Mouse (Mus musculus): ENCODE results near the gene Pkd1l2. TPM values are rescaled to one million over a fixed set of nuclear protein-coding genes. Genes with fewer than 3 reads are reported as not detected.

The Pkd1l2 gene
- polyA plus RNA-seq (2015; fragmentation: Nextera tagmentation; extraction: Ambion mirVana): not detected in 2 replicates

- H3K27me3 ChIP-seq (replicated peaks; ENCODE audit: control insufficient read depth, insufficient read depth, low read length): no peaks in the 10 kb centered on the region
- WGBS: 88% methylated on average over 8 of the region's 8 CpGs
- H3K4me3 ChIP-seq (replicated peaks; ENCODE audit: low read length): no peak within 1 kb of the TSS
- H3K9ac ChIP-seq (replicated peaks; ENCODE audit: low read depth, low read length): no peak within 1 kb of the TSS
- no peak within 1 kb of the TSS for H3K4me2 ChIP-seq (ENCODE audit: low read length)
- no peaks in the 10 kb centered on the region for H3K9me3 ChIP-seq (ENCODE audit: control insufficient read depth, low read length)
- no peaks in the 10 kb centered on the region for H3K36me3 ChIP-seq (ENCODE audit: control insufficient read depth, insufficient read depth)
- H3K4me1 ChIP-seq (replicated peaks; ENCODE audit: control insufficient read depth, insufficient read depth, low read length): no peaks in the 10 kb centered on the region
- no peak within 1 kb of the TSS for H3K27ac ChIP-seq (ENCODE audit: low read length)
- no peak for ATAC-seq
Observed at GRCm38 (mm10) chr8:117082399-117082872, at the start of gene Pkd1l2. TSS of gene Pkd1l2 (minus strand) at chr8:117082449.

- Histone ChIP-seq H3K4me3 (replicated peaks; ENCODE audit: low read length) (no peak overlapping the region), H3K4me1 (replicated peaks; ENCODE audit: control insufficient read depth, insufficient read depth, low read length) (no peaks in the 10 kb centered on the region), H3K9ac (replicated peaks; ENCODE audit: low read depth, low read length) (no peak overlapping the region), H3K36me3 (ENCODE audit: control insufficient read depth, insufficient read depth) (no peaks in the 10 kb centered on the region), H3K4me2 (ENCODE audit: low read length) (no peak overlapping the region), H3K27ac (ENCODE audit: low read length) (no peak overlapping the region), H3K27me3 (replicated peaks; ENCODE audit: control insufficient read depth, insufficient read depth, low read length) (no peaks in the 10 kb centered on the region), H3K9me3 (ENCODE audit: control insufficient read depth, low read length) (no peaks in the 10 kb centered on the region)
- WGBS: 85% methylated on average over 8 of the region's 8 CpGs
- ATAC-seq: no peak
Observed at GRCm38 (mm10) chr8:117127063-117127462, 44.8 kb upstream of the Pkd1l2 start.

GRCm38 (mm10) chr8:117126411-117126810 is 44.2 kb upstream of the Pkd1l2 start:
- ATAC-seq: no peak
- Histone ChIP-seq H3K9ac (replicated peaks; ENCODE audit: low read depth, low read length) (no peak overlapping the region), H3K4me3 (replicated peaks; ENCODE audit: low read length) (no peak overlapping the region), H3K27ac (ENCODE audit: low read length) (no peak overlapping the region), H3K9me3 (ENCODE audit: control insufficient read depth, low read length) (no peaks in the 10 kb centered on the region), H3K4me2 (ENCODE audit: low read length) (no peak overlapping the region), H3K4me1 (replicated peaks; ENCODE audit: control insufficient read depth, insufficient read depth, low read length) (no peaks in the 10 kb centered on the region), H3K36me3 (ENCODE audit: control insufficient read depth, insufficient read depth) (no peaks in the 10 kb centered on the region), H3K27me3 (replicated peaks; ENCODE audit: control insufficient read depth, insufficient read depth, low read length) (no peaks in the 10 kb centered on the region)
- 95% methylated on average over 3 of the region's 3 CpGs for WGBS

- WGBS: 96% methylated on average over 3 of the region's 3 CpGs
- no peak for ATAC-seq
- Histone ChIP-seq H3K4me2 (ENCODE audit: low read length) (no peak overlapping the region), H3K4me1 (replicated peaks; ENCODE audit: control insufficient read depth, insufficient read depth, low read length) (no peaks in the 10 kb centered on the region), H3K36me3 (ENCODE audit: control insufficient read depth, insufficient read depth) (no peaks in the 10 kb centered on the region), H3K27ac (ENCODE audit: low read length) (no peak overlapping the region), H3K27me3 (replicated peaks; ENCODE audit: control insufficient read depth, insufficient read depth, low read length) (no peaks in the 10 kb centered on the region), H3K4me3 (replicated peaks; ENCODE audit: low read length) (no peak overlapping the region), H3K9me3 (ENCODE audit: control insufficient read depth, low read length) (no peaks in the 10 kb centered on the region), H3K9ac (replicated peaks; ENCODE audit: low read depth, low read length) (no peak overlapping the region)
Observed at GRCm38 (mm10) chr8:117125854-117126253, 43.6 kb upstream of the Pkd1l2 start.

GRCm38 (mm10) chr8:117123850-117124633 is 41.8 kb upstream of the Pkd1l2 start:
- no peaks in the 10 kb centered on the region for H3K4me1 ChIP-seq (replicated peaks; ENCODE audit: control insufficient read depth, insufficient read depth, low read length)
- no peaks in the 10 kb centered on the region for H3K36me3 ChIP-seq (ENCODE audit: control insufficient read depth, insufficient read depth)
- H3K9ac ChIP-seq (replicated peaks; ENCODE audit: low read depth, low read length): no peak overlapping the region
- ATAC-seq: no peak
- no peak overlapping the region for H3K4me3 ChIP-seq (replicated peaks; ENCODE audit: low read length)
- no peaks in the 10 kb centered on the region for H3K27me3 ChIP-seq (replicated peaks; ENCODE audit: control insufficient read depth, insufficient read depth, low read length)
- WGBS: 82% methylated on average over 13 of the region's 13 CpGs
- H3K27ac ChIP-seq (ENCODE audit: low read length): no peak overlapping the region
- no peak overlapping the region for H3K4me2 ChIP-seq (ENCODE audit: low read length)
- H3K9me3 ChIP-seq (ENCODE audit: control insufficient read depth, low read length): no peaks in the 10 kb centered on the region

- 66% methylated on average over 8 of the region's 8 CpGs for WGBS
- Histone ChIP-seq H3K9ac (replicated peaks; ENCODE audit: low read depth, low read length) (no peak overlapping the region), H3K36me3 (ENCODE audit: control insufficient read depth, insufficient read depth) (no peaks in the 10 kb centered on the region), H3K4me2 (ENCODE audit: low read length) (no peak overlapping the region), H3K4me1 (replicated peaks; ENCODE audit: control insufficient read depth, insufficient read depth, low read length) (no peaks in the 10 kb centered on the region), H3K27ac (ENCODE audit: low read length) (no peak overlapping the region), H3K9me3 (ENCODE audit: control insufficient read depth, low read length) (no peaks in the 10 kb centered on the region), H3K4me3 (replicated peaks; ENCODE audit: low read length) (no peak overlapping the region), H3K27me3 (replicated peaks; ENCODE audit: control insufficient read depth, insufficient read depth, low read length) (no peaks in the 10 kb centered on the region)
- ATAC-seq: no peak
Observed at GRCm38 (mm10) chr8:117121277-117121676, 39.0 kb upstream of the Pkd1l2 start.

- H3K27me3 ChIP-seq (replicated peaks; ENCODE audit: control insufficient read depth, insufficient read depth, low read length): no peaks in the 10 kb centered on the region
- H3K27ac ChIP-seq (ENCODE audit: low read length): no peak overlapping the region
- H3K4me3 ChIP-seq (replicated peaks; ENCODE audit: low read length): no peak overlapping the region
- peaks cover 9% of the 10 kb centered on the region for H3K4me1 ChIP-seq (replicated peaks; ENCODE audit: control insufficient read depth, insufficient read depth, low read length)
- no peak overlapping the region for H3K9ac ChIP-seq (replicated peaks; ENCODE audit: low read depth, low read length)
- no peaks in the 10 kb centered on the region for H3K36me3 ChIP-seq (ENCODE audit: control insufficient read depth, insufficient read depth)
- ATAC-seq: no peak
- WGBS: 91% methylated on average over 9 of the region's 9 CpGs
- H3K9me3 ChIP-seq (ENCODE audit: control insufficient read depth, low read length): no peaks in the 10 kb centered on the region
- H3K4me2 ChIP-seq (ENCODE audit: low read length): no peak overlapping the region
Observed at GRCm38 (mm10) chr8:117118409-117118808, 36.2 kb upstream of the Pkd1l2 start.

- no peak for ATAC-seq
- H3K9me3 ChIP-seq (ENCODE audit: control insufficient read depth, low read length): no peaks in the 10 kb centered on the region
- H3K9ac ChIP-seq (replicated peaks; ENCODE audit: low read depth, low read length): no peak overlapping the region
- H3K4me3 ChIP-seq (replicated peaks; ENCODE audit: low read length): no peak overlapping the region
- no peaks in the 10 kb centered on the region for H3K27me3 ChIP-seq (replicated peaks; ENCODE audit: control insufficient read depth, insufficient read depth, low read length)
- 79% methylated on average over 7 of the region's 7 CpGs for WGBS
- H3K36me3 ChIP-seq (ENCODE audit: control insufficient read depth, insufficient read depth): no peaks in the 10 kb centered on the region
- H3K27ac ChIP-seq (ENCODE audit: low read length): no peak overlapping the region
- no peak overlapping the region for H3K4me2 ChIP-seq (ENCODE audit: low read length)
- peaks cover 9% of the 10 kb centered on the region for H3K4me1 ChIP-seq (replicated peaks; ENCODE audit: control insufficient read depth, insufficient read depth, low read length)
Observed at GRCm38 (mm10) chr8:117116534-117116933, 34.3 kb upstream of the Pkd1l2 start.

GRCm38 (mm10) chr8:117115676-117116446 is 33.6 kb upstream of the Pkd1l2 start:
- Histone ChIP-seq H3K27me3 (replicated peaks; ENCODE audit: control insufficient read depth, insufficient read depth, low read length) (no peaks in the 10 kb centered on the region), H3K27ac (ENCODE audit: low read length) (no peak overlapping the region), H3K4me3 (replicated peaks; ENCODE audit: low read length) (0 out of 2 replicates have a peak overlapping the region, but pooled peaks have one; percentile 3), H3K9ac (replicated peaks; ENCODE audit: low read depth, low read length) (no peak overlapping the region), H3K4me1 (replicated peaks; ENCODE audit: control insufficient read depth, insufficient read depth, low read length) (peaks cover 9% of the 10 kb centered on the region), H3K36me3 (ENCODE audit: control insufficient read depth, insufficient read depth) (no peaks in the 10 kb centered on the region), H3K9me3 (ENCODE audit: control insufficient read depth, low read length) (no peaks in the 10 kb centered on the region), H3K4me2 (ENCODE audit: low read length) (peak overlapping the region; percentile 31)
- 16% methylated on average over 13 of the region's 13 CpGs for WGBS
- no peak for ATAC-seq

Measured in forebrain, embryonic 16.5 days (tissue).